In genomic region chr11:105293101-105293581, GRCm38 (mm10) we compare ENCODE assay signal across 8 mouse cellular contexts. TPM values are rescaled to one million over a fixed set of nuclear protein-coding genes. Genes with fewer than 3 reads are reported as not detected.
DNase-seq lines count a peak whose midpoint lies in the region; ATAC-seq and TF ChIP-seq lines count a peak whose summit lies in the region.

No protein-coding gene starts in this region.

- no peaks in the 10 kb centered on the region for H3K9me3 ChIP-seq in intestine, embryonic 14.5 days (ENCODE audit: control insufficient read depth, low read length)
- no peaks in the 10 kb centered on the region for H3K9me3 ChIP-seq in lung, embryonic 15.5 days
- no peaks in the 10 kb centered on the region for H3K9me3 ChIP-seq in stomach, embryonic 14.5 days (ENCODE audit: control insufficient read depth, low read depth, low read length)

- peak overlapping the region; percentile 65 for H3K4me3 ChIP-seq in C2C12 (ENCODE audit: insufficient read depth, poor library complexity, severe bottlenecking)
- H3K4me3 ChIP-seq in bone marrow macrophage, adult 2 months (ENCODE audit: insufficient read depth, low read length) = peak overlapping the region; percentile 55
- H3K4me3 ChIP-seq in intestine, embryonic 14.5 days (ENCODE audit: low read depth, low read length) = peak overlapping the region; percentile 69
- peak overlapping the region; percentile 63 for H3K4me3 ChIP-seq in lung, embryonic 15.5 days
- peak overlapping the region; percentile 53 for H3K4me3 ChIP-seq in stomach, embryonic 14.5 days (ENCODE audit: low read depth, low read length)

- H3ac ChIP-seq in C2C12 (ENCODE audit: control insufficient read depth, insufficient read length, low read depth) = peak overlapping the region; percentile 61

- peak overlapping the region; percentile 79 for H3K9ac ChIP-seq in intestine, embryonic 14.5 days (ENCODE audit: low read length)
- peak overlapping the region; percentile 64 for H3K9ac ChIP-seq in lung, embryonic 15.5 days
- H3K9ac ChIP-seq in stomach, embryonic 14.5 days (replicated peaks; ENCODE audit: low read depth, low read length) = peak overlapping the region; percentile 46

- H3K79me3 ChIP-seq in C2C12 (ENCODE audit: low read depth) = peaks cover 47% of the 10 kb centered on the region

- no peaks in the 10 kb centered on the region for H3K4me1 ChIP-seq in bone marrow macrophage, adult 2 months (ENCODE audit: control insufficient read depth, insufficient read depth, low read length)
- peaks cover 26% of the 10 kb centered on the region for H3K4me1 ChIP-seq in intestine, embryonic 14.5 days (replicated peaks; ENCODE audit: control insufficient read depth, insufficient read depth, low read length)
- H3K4me1 ChIP-seq in lung, embryonic 15.5 days = peaks cover 62% of the 10 kb centered on the region
- peaks cover 18% of the 10 kb centered on the region for H3K4me1 ChIP-seq in stomach, embryonic 14.5 days (ENCODE audit: control insufficient read depth, insufficient read depth, low read length)

- WGBS in intestine, embryonic 14.5 days = 3% methylated on average over 26 of the region's 26 CpGs
- WGBS in lung, embryonic 15.5 days = 2% methylated on average over 26 of the region's 26 CpGs
- 2% methylated on average over 26 of the region's 26 CpGs for WGBS in stomach, embryonic 14.5 days

- intact Hi-C loops in gastrocnemius, postnatal 14 days (cut with DNase I; ENCODE audit: low total_unique reads) = no loop called here

- no peak overlapping the region for H3K27ac ChIP-seq in bone marrow macrophage, adult 2 months (ENCODE audit: insufficient read depth, low read depth, low read length)
- peak overlapping the region; percentile 94 for H3K27ac ChIP-seq in intestine, embryonic 14.5 days (ENCODE audit: low read depth)
- peak overlapping the region; percentile 95 for H3K27ac ChIP-seq in lung, embryonic 15.5 days
- peak overlapping the region; percentile 95 for H3K27ac ChIP-seq in stomach, embryonic 14.5 days (ENCODE audit: low read length)

- no peak for TF ChIP-seq CTCF in C2C12 (IDR thresholded peaks at IDR 0.05; ENCODE audit: control insufficient read depth, insufficient read depth, insufficient read length)
- no peak for TF ChIP-seq CTCF in bone marrow macrophage, adult 2 months (IDR thresholded peaks at IDR 0.05; ENCODE audit: low read depth, low read length)

- DNase-seq in gastrocnemius, postnatal 14 days = peak; percentile 82
- peak; percentile 89 for DNase-seq in intestine, embryonic 14.5 days (ENCODE audit: low spot score)
- DNase-seq in frontal cortex, adult 2 months (ENCODE audit: extremely low spot score in 1 of 2, low spot score in 1 of 2) = no peak

- H3K79me2 ChIP-seq in C2C12 (ENCODE audit: control insufficient read depth, insufficient read depth) = peaks cover 62% of the 10 kb centered on the region

- ATAC-seq in intestine, embryonic 14.5 days (replicated peaks; ENCODE audit: low FRiP score, low TSS enrichment, low read depth) = peak; percentile 55; the same call in 1 of the 2 replicates
- ATAC-seq in lung, embryonic 15.5 days (ENCODE audit: borderline replicate concordance, extremely low read depth, low FRiP score, low TSS enrichment) = peak; percentile 40; the same call in 1 of the 2 replicates
- ATAC-seq in stomach, embryonic 14.5 days (ENCODE audit: insufficient number of reproducible peaks, insufficient read depth, low FRiP score, low read depth) = peak; percentile 37; the same call in 1 of the 2 replicates
- no peak for ATAC-seq in inflammation-experienced regulatory T-cells, adult 6 months

- peaks cover 8% of the 10 kb centered on the region for H3K36me3 ChIP-seq in C2C12 (ENCODE audit: control insufficient read depth, insufficient read depth)
- no peaks in the 10 kb centered on the region for H3K36me3 ChIP-seq in intestine, embryonic 14.5 days (ENCODE audit: control insufficient read depth, insufficient read depth, low read length)
- H3K36me3 ChIP-seq in lung, embryonic 15.5 days = peaks cover 8% of the 10 kb centered on the region; the same call in 1 of the 2 replicates
- no peaks in the 10 kb centered on the region for H3K36me3 ChIP-seq in stomach, embryonic 14.5 days (ENCODE audit: control insufficient read depth, insufficient read depth, low read length)

- H3K27me3 ChIP-seq in C2C12 (ENCODE audit: control insufficient read depth, insufficient read depth, insufficient read length) = no peaks in the 10 kb centered on the region
- no peaks in the 10 kb centered on the region for H3K27me3 ChIP-seq in intestine, embryonic 14.5 days (replicated peaks; ENCODE audit: control insufficient read depth, insufficient read depth, low read length)
- peaks cover 8% of the 10 kb centered on the region for H3K27me3 ChIP-seq in lung, embryonic 15.5 days
- no peaks in the 10 kb centered on the region for H3K27me3 ChIP-seq in stomach, embryonic 14.5 days (ENCODE audit: control insufficient read depth, insufficient read depth, low read length)

- H3K4me2 ChIP-seq in intestine, embryonic 14.5 days (ENCODE audit: low read length) = peak overlapping the region; percentile 71
- H3K4me2 ChIP-seq in lung, embryonic 15.5 days = peak overlapping the region; percentile 79
- H3K4me2 ChIP-seq in stomach, embryonic 14.5 days (replicated peaks; ENCODE audit: low read depth, low read length) = peak overlapping the region; percentile 72

- no peak for TF ChIP-seq POLR2A in bone marrow macrophage, adult 2 months (IDR thresholded peaks at IDR 0.05; ENCODE audit: borderline replicate concordance, low read depth, low read length)

TF ChIP-seq in C2C12, 6 proteins besides CTCF, POLR2A, EP300 and RAD21:
- TF ChIP-seq MYOG (IDR thresholded peaks at IDR 0.05; ENCODE audit: control insufficient read depth, extremely low read depth, insufficient read length) (no peak), USF1 (IDR thresholded peaks at IDR 0.05; ENCODE audit: low read depth) (no peak), CEBPB (IDR thresholded peaks at IDR 0.05; ENCODE audit: low read depth) (no peak), MYOD1 (IDR thresholded peaks at IDR 0.05; ENCODE audit: control insufficient read depth, insufficient read length, low read depth) (no peak), FOSL1 (IDR thresholded peaks at IDR 0.05; ENCODE audit: insufficient read depth, low read length, poor library complexity, severe bottlenecking) (no peak), MAX (IDR thresholded peaks at IDR 0.05) (no peak)

RNA-seq across cellular contexts. Expression of gene Mrc2, which starts 0.7 kb away (rescaled TPM):
- 28.7 TPM for polyA plus RNA-seq in C2C12 (2012; fragmentation: generic; extraction: Trizol)
- polyA plus RNA-seq in bone marrow macrophage, adult 2 months (2012; ENCODE audit: insufficient read depth, insufficient read length, missing spikeins) = 0.40 and 0.50 TPM in 2 replicates
- 10 to 100 TPM; 25.7 to 34.3 TPM for total RNA-seq in gastrocnemius, postnatal 14 days (2021)
- 8.7 and 8.8 TPM in 2 replicates for polyA plus RNA-seq in intestine, embryonic 14.5 days (2014; fragmentation: Nextera tagmentation; extraction: Ambion mirVana)
- 26.0 and 29.5 TPM in 2 replicates for polyA plus RNA-seq in lung, embryonic 15.5 days (2015; fragmentation: Nextera tagmentation; extraction: Ambion mirVana)
- 10.4 and 12.3 TPM in 2 replicates for polyA plus RNA-seq in stomach, embryonic 14.5 days (2014; fragmentation: Nextera tagmentation; extraction: Ambion mirVana)
- polyA plus RNA-seq in frontal cortex, adult 2 months (2012; rRNA removed) = 5.3 and 6.7 TPM in 2 replicates
- polyA plus RNA-seq in inflammation-experienced regulatory T-cells, adult 6 months (2017; shearing (Covaris generic)) = not detected

Comparison
In these comparisons a context has a peak if more than half of its experiments do, and no peak if none do; other contexts are left out.
1. DNase-seq: peak in gastrocnemius, postnatal 14 days (single experiment) and intestine, embryonic 14.5 days (single experiment); none in frontal cortex, adult 2 months (0 of 2).
2. Peak in every context shown above with its lines, with median percentiles within 50 percentile points of each other: H3K4me3 ChIP-seq, H3K4me2 ChIP-seq and H3K9ac ChIP-seq.